Mouse (Mus musculus) bone marrow macrophage, adult 2 months (primary cell): Measurements from ENCODE around the gene Slc41a1. TPM values are rescaled to one million over a fixed set of nuclear protein-coding genes. Genes with fewer than 3 reads are reported as not detected.
"Not testable (repeated sequence)": the region's sequence is repeated elsewhere in the genome, so short reads cannot be mapped to it uniquely, and the experiment has no call there.

ENCODE experiments used
- H3K27ac ChIP-seq: 2 replicates; pipeline ENCODE4 v1.5.1; 2012; ENCODE audit warnings: low read depth, low read length; ENCODE audit not compliant: insufficient read depth
- H3K4me1 ChIP-seq: 2 replicates; pipeline ENCODE4 v1.6.1; 2012; ENCODE audit warnings: low read length; ENCODE audit not compliant: control insufficient read depth, insufficient read depth
- H3K4me3 ChIP-seq: 2 replicates; pipeline ENCODE4 v1.5.1; 2012; ENCODE audit warnings: mild to moderate bottlenecking, low read length, moderate library complexity; ENCODE audit not compliant: insufficient read depth
- CTCF ChIP-seq: IDR thresholded peaks from 2 replicates; pipeline ENCODE4 v1.5.1; 2012; ENCODE audit warnings: low read depth, mild to moderate bottlenecking, low read length, moderate library complexity
- POLR2A ChIP-seq: IDR thresholded peaks from 2 replicates; pipeline ENCODE4 v1.6.1; 2012; ENCODE audit warnings: mild to moderate bottlenecking, low read depth, low read length, borderline replicate concordance
- polyA plus RNA-seq: library from polyadenylated mRNA; stranded (reverse); fragments of >200 nt; gene quantifications from 2 replicates; pipeline ENCODE4 v1.2.4, GENCODE M21; 2012; ENCODE audit not compliant: missing spikeins, insufficient read depth, insufficient read length

Slc41a1 gene
- polyA plus RNA-seq, 1 experiment: 9.3 TPM

DNA sequence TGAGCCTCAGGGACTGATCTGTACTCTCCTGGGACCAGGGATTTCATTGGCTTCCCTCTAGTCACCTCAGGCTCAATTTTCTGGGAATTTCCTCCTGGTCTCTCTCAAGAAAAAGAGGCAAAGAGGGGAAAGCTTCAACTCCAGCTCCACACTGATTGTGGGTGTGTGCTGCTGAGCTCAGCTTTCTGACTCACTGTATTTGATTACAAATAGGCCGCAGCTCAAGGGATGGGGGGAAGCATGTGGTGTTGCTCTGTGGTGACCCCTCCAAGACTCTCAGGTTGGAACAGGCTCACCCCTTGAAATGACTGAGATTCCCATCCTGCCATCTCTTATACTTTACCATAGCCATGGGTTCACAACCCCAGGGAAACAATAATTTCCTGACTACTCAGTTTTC, 15.9 kb upstream of the Slc41a1 start:
- H3K4me3 ChIP-seq: no peak overlapping the region
- TF ChIP-seq CTCF: no peak
- TF ChIP-seq POLR2A: no peak
- no peaks in the 10 kb centered on the region for H3K4me1 ChIP-seq
- no peak overlapping the region for H3K27ac ChIP-seq

DNA sequence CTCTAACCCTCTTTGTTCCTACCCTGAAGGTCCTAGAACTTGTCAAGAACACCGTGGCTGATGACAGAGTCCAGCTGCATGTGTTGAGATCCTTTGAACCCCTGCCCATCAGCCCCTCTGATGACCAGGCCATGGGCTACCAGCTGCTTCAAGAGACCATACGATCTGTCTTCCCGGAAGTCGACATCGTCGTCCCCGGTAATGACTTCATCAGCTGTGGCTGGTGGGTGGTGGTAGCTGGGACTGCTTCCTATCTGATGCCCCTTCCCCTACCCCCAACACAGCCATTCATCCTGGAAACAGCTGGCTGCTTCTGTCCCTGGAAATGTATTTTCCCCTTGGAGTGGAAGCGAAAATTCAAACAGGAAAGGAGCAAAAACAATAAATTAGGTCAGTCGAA, 15.3 kb upstream of the Slc41a1 start:
- H3K27ac ChIP-seq: no peak overlapping the region
- no peak overlapping the region for H3K4me3 ChIP-seq
- H3K4me1 ChIP-seq: no peaks in the 10 kb centered on the region
- TF ChIP-seq POLR2A (no peak), CTCF (no peak)

DNA sequence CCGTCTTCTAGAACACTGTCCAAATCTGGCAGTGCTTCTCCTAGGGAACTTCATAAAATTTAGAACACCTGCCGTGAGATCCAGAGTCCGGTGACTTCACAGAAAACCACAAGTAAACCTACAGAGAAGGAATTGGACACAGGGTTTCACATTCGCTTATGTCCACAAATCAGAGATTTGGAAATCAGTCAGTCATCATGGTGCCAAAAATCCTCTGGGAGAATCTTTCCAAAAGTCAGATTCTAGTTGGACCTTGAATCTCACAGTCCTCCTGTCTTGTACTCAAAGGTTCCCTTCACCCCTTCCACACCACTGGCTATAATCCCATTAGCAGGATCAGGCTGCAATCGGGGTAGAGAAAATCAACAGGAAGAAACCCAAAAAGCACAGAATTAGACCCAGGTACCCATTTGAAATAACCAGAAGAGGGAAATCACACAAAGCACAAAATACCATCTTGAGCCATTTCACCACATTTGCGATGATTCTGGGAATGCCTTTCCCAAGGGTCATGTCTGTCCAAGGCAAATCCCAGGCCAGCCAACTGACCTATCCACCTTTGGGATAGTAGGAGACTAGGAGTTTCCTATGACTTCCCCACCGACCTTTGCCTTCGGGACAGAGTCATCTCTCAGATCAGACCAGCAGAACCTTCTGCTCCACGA, 14.5 kb upstream of the Slc41a1 start:
- Histone ChIP-seq H3K4me3 (no peak overlapping the region), H3K4me1 (no peaks in the 10 kb centered on the region), H3K27ac (no peak overlapping the region)
- no peak for TF ChIP-seq POLR2A
- TF ChIP-seq CTCF: no peak

DNA sequence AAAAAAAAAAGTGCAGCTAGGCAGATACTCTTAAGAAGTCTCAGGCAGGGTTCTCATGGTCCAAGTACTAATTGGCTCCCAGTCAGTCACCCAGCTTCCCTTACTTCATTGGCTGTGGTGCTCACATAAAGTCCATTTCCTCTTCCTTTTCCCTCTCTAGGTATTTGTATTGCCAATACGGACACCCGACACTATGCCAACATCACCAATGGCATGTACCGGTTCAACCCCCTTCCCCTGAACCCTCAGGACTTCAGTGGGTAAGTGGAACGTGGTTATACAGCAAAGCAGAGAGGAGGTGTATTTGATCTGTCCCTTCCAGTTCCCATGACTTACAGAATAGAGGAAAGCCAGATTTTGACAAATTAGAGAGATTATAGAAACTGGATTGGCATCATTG, 13.6 kb upstream of the Slc41a1 start:
- Histone ChIP-seq H3K4me1 (no peaks in the 10 kb centered on the region), H3K4me3 (no peak overlapping the region), H3K27ac (no peak overlapping the region)
- TF ChIP-seq CTCF (no peak), POLR2A (no peak)

DNA sequence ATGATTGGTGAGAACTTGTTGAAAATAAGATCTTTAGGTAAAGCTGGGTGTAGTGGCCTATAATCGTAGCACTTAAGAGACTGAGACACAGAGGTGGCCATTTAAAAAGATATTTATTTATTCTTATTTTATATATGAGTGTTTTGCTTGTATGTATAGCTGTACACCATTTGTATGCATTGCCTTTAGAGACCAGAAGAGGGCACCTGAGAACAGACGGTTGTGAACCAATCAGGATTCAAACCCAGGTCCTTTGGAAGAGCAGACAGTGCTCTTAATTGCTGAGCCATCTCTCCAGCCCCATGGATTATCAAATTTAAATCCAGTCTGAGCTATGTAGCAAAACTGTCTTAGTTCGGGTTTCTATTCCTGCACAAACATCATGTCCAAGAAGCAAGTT, 13.1 kb upstream of the Slc41a1 start:
- Histone ChIP-seq H3K4me1 (no peaks in the 10 kb centered on the region), H3K4me3 (no peak overlapping the region), H3K27ac (no peak overlapping the region)
- no peak for TF ChIP-seq CTCF
- no peak for TF ChIP-seq POLR2A

DNA sequence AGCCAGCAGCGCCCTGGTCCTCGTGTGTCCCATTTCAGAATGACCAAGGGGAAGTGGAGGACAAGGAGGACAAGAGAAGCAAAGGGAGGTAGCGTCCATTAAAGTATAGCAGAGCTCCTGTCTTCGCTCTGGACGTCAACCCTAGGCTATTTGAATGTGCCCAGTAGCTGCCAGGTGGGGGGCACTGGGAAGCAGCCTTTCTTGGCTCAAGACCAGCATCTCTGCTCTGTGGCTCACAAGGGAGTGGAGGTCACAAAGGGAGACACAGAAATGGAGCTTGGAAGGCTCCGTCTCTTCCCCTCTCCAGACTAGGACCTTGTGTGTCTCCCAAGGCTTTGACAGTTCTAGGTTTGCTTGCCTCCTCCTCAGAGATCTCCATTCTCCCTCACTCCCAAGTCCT, 10.4 kb upstream of the Slc41a1 start:
- H3K4me1 ChIP-seq: no peaks in the 10 kb centered on the region
- no peak overlapping the region for H3K4me3 ChIP-seq
- H3K27ac ChIP-seq: no peak overlapping the region
- TF ChIP-seq CTCF (no peak), POLR2A (no peak)

DNA sequence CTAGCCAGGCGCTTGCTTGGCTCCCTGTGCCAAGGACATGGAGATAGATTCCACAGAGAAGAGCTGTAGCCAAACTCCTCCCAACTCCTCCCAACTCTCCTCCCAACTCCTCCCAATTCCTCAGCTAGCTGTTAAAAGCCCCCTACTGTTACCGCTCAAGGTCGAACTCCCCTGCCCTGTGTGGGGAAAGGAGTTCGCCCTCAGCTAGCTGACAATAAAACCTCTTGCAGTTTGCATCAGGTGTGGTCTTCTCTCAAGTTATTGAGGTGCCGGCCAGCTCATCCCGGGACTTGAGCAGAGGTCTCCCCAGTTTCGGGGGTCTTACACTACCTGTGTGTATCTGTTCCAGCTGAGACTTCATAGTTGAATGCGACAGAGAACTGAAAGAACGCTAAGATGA, 6.9 kb upstream of the Slc41a1 start:
- H3K4me3 ChIP-seq, H3K4me1 ChIP-seq, H3K27ac ChIP-seq: not testable (repeated sequence)

DNA sequence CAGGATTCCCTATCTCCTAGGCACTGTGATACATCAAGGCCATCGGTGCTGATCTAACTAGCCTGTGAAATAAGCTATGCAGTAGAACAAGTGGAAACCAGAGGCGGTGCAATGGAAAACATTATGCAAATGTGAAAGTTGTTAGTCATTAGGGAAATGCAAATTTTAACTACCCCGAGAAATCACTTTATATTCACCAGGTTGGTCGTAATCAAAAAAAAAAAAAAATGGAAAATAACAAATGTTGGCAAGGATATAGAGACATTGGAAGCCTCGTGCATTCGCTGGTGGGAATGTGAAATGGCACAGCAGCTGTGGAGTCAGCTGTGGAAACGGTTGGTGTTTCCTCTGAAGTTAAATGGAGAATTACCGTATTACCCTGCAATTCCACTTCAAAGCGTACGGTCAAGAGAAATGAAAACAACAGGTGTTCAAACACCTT, 6.4 kb upstream of the Slc41a1 start:
- no peaks in the 10 kb centered on the region for H3K4me1 ChIP-seq
- H3K27ac ChIP-seq: no peak overlapping the region
- no peak overlapping the region for H3K4me3 ChIP-seq
- no peak for TF ChIP-seq POLR2A
- TF ChIP-seq CTCF: no peak

DNA sequence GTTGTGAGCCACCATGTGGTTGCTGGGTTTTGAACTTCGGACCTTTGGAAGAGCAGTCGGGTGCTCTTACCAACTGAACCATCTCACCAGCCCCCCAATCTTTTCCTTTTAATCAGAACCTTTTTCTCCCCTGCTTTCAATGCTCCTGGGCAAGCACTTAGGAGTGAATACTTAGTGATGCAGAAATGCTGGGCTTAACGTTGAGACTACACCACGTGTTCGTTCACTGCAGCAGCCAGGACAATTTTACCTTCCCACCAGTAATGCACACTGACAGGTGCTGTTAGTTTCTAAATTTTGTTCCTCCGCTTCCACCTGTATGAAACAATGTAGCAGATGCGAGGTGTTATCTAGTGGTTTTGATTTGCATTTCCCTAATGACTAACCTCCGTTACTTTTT, 5.0 kb upstream of the Slc41a1 start:
- no peak for TF ChIP-seq CTCF
- TF ChIP-seq POLR2A: no peak
- no peak overlapping the region for H3K4me3 ChIP-seq
- no peak overlapping the region for H3K27ac ChIP-seq
- peaks cover 3% of the 10 kb centered on the region; the same call in 1 of the 2 replicates for H3K4me1 ChIP-seq

DNA sequence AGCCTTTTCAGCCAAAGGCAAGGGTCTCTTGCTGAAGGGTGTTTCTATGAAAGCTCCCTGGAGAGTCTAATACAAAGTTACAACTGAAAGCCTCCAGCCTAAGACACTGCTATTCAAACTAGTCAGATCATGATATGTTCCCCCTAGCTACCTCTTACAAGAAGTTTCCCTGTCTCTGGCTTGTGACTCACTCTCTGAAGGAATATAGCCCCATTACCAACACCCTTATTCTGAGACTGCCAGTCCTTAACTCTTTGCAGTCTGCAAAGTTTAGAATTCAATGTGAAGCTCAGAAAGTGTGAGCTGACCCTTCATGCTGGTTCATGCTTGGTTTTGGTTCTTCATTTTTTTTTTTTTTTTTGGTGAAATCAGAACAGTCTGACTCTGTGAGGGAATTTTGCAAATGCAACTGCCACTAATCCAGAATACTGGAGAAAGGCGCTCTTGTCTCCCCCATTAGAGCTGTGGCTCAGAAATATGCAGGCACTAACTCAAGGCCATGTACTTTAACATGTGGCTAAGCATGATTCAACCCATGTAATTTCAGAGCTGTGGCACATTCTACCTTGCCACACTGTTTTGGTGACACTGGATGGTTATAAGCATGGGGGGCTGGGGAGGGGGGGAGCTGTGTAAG, 4.3 kb upstream of the Slc41a1 start:
- H3K4me3 ChIP-seq: no peak overlapping the region
- TF ChIP-seq CTCF (no peak), POLR2A (no peak)

More for the DNA sequence above, 4.3 kb upstream of the Slc41a1 start:
- no peak overlapping the region for H3K27ac ChIP-seq
- peaks cover 4% of the 10 kb centered on the region; the same call in 1 of the 2 replicates for H3K4me1 ChIP-seq
